Mouse (Mus musculus) C2C12 (cell line): ENCODE measurements at regions not wholly inside any gene's neighbourhood (a gene's known extent, or its start where the extent isn't known, plus 50 kb on each side); places are given as distances from the start of the nearest gene placed in this dataset.

Experiments
- CTCF ChIP-seq: IDR thresholded peaks from one replicate; pipeline ENCODE4 v1.5.1; 2011; ENCODE audit not compliant: control insufficient read depth, insufficient read depth, insufficient read length
- USF1 ChIP-seq: IDR thresholded peaks from one replicate; pipeline ENCODE4 v1.6.1; 2011; ENCODE audit warnings: low read depth, mild to moderate bottlenecking, control low read depth, moderate library complexity

GRCm38 (mm10) chr1:10940326-10940725 lies 473.6 kb upstream of the A830018L16Rik start:
- TF ChIP-seq CTCF (no peak), USF1 (no peak)
